Mouse (Mus musculus) activated CD4-positive, CD25-positive, alpha-beta regulatory T cell, adult 4 months (primary cell): ENCODE results near the gene Ptprq. TPM values are rescaled to one million over a fixed set of nuclear protein-coding genes. Genes with fewer than 3 reads are reported as not detected.

Source experiments
- ATAC-seq: one replicate; pipeline ENCODE4 v1.8.0; 2017
- polyA plus RNA-seq, 2 experiments: library from polyadenylated mRNA; unstranded; fragments of 100-300 nt; shearing (Covaris generic); gene quantifications; one replicate each; pipeline ENCODE4 v1.2.1; 2017

The Ptprq gene
- polyA plus RNA-seq, 2 experiments from 2014 or later = not detected

DNA sequence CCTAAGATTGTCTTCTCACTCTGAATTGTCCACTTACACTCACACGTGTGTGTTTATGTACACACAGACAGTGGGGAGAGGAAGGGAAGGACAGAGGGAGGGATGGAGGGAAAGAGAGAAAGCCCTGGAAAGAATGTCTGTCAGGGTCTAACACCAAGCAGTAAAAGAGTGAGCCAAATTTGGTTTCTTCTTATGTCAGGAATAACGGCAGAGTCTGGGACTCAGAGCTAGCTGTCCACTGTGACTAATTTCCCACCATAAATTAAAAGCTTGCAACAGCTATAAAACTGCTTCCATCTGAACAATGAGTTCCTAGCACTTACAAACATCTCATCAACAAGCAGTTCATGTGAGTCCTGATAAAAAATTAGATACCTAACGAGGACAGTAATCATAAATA lies 91.7 kb downstream of the Ptprq start:
- ATAC-seq = no peak

DNA sequence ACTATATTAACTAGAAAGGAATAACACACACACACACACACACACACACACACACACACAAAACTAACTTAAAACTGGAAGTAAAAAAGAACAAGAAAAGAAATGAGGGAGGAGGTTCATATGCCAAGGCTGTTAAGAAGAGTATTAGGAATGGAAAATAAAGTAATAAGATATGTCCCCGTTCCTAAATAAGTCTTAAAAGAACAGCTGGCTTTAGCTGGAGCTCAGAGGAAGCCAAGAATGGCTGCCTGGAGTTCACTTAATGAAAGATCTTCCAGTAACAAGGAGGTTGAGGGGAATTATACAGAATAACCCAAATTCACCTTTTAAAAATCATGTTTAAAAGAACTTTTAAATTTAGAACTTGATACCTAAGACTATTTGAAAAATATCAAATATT lies 93.2 kb downstream of the Ptprq start:
- ATAC-seq = no peak

DNA sequence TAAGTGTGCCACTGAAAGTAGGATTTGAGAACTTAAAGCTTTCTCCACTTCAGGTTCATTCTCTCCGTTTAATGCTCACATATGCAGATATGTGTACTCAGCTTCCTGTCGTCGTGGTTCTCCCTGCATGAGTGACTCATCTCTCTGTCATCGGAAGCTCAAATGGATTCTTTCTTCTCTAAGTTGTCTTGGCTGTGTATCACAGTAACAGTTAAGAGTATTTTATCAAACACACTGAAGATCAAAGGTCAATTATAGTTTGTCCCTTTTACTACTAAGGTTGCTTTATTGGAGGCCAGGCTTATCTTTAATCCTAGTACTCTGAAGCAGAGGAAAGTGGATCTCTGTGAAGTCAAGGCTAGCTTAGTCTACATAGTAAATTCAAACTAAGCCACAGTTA lies 95.6 kb downstream of the Ptprq start:
- ATAC-seq = no peak

GRCm38 (mm10) chr10:107615460-107615859 lies 104.4 kb downstream of the Ptprq start:
- ATAC-seq = no peak

DNA sequence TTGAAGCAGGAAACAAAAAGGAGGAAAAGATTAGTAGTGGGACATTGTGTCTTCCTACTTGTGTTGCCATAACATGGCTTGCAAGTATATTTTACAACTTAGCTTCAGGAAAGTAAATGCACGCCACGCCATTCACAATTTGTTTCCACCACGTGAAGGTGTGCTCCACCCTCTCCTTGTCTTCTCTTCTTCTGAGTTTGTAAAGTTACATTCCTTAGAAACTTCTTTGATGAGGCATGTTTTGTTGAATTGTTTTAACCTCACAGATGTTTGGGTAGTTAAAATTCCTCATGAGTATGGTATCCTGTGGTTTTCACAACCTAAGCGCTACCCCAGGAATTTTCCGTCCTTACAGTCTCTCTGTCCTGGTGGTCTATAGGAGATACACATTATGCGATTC lies 118.5 kb downstream of the Ptprq start:
- ATAC-seq = no peak

DNA sequence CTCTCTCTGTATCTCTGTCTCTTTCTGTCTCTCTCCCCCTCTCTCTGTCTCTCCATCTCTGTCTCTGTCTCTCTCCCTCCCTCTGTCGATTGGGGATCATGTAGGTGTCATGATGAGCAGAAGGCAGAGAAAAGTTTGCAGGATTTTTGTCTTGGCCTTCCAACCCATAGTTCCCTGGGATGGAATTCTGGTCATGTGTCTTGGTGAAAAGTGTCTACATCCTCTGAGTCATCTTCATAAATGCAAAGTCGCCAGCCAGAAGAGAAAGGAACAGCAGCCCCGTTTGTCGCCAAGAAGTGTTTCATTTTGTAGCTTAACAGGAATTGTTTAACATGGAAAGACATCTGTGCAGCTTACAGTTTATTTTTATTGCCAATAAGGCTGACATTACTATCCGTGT lies 136.5 kb downstream of the Ptprq start:
- ATAC-seq = no peak

- ATAC-seq = no peak
These were observed 150.8 kb downstream of the Ptprq start for GRCm38 (mm10) chr10:107569044-107569443.

GRCm38 (mm10) chr10:107568261-107568660 lies 151.6 kb downstream of the Ptprq start:
- ATAC-seq = no peak

GRCm38 (mm10) chr10:107562875-107563274 lies 157.0 kb downstream of the Ptprq start:
- no peak for ATAC-seq

GRCm38 (mm10) chr10:107560881-107561280 lies 159.0 kb downstream of the Ptprq start:
- no peak for ATAC-seq

DNA sequence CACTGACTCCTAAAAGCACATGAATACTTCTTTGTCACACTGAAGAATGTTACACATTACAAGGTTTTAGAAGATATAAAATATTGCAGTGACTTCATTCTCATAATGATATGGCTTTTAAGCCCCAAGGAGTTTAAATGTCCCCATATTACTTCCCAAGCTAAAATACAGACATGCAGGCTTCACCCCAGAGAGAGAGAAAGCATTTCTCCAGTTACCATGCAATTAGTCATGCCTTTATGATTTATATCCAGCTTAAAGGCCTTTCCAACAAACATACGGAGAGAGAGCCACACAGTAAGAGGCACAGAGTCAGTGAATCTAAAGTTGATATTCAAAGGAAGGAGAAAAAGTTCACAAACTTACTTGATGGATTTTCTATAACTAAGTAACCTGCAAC lies 176.8 kb downstream of the Ptprq start:
- no peak for ATAC-seq

GRCm38 (mm10) chr10:107528758-107529157 lies 191.1 kb downstream of the Ptprq start:
- no peak for ATAC-seq

DNA sequence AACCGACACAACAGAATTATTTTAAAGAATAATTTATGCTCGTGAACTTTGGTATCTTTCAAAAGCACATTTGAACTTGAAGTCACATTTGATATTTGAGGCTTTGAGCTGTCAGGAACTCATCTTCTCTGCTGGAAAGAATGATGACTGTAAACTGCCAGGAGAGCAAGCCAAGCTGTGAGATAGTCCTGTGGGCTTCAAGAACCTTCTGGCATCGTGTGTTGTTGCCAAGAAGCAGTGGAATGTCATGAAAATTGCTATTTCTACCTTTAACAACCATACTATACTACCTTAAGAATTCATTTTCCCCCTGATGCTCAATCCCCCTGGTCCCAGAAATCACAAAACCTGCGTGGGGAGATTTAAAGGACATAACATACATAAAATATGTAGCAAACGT lies 200.6 kb downstream of the Ptprq start:
- ATAC-seq = no peak

DNA sequence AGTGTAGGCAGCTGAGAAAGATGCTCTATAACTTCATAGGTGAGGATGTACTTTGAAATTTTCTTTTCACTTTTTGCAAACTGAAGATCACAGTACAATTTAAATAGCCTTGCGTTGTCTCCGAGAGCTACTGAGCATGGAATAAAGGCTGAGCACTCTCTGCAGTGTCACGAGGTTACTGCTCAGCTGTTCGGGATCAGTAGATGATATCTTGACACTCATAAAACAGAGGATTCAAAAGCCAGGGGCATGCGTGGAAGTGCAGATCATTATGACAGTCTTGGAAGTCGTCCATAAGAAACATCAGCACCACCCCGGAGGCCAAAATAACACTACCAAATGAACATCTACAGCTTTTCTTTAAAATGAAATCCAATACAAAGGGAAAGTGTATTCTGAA lies 203.2 kb downstream of the Ptprq start:
- no peak for ATAC-seq

GRCm38 (mm10) chr10:107514735-107515134 lies 205.1 kb downstream of the Ptprq start:
- ATAC-seq = no peak

GRCm38 (mm10) chr10:107506397-107506796 lies 213.5 kb downstream of the Ptprq start:
- ATAC-seq = no peak

- no peak for ATAC-seq
These were observed 216.4 kb downstream of the Ptprq start for GRCm38 (mm10) chr10:107503430-107503829.

- ATAC-seq = no peak
These were observed 217.7 kb downstream of the Ptprq start for GRCm38 (mm10) chr10:107502193-107502592.

DNA sequence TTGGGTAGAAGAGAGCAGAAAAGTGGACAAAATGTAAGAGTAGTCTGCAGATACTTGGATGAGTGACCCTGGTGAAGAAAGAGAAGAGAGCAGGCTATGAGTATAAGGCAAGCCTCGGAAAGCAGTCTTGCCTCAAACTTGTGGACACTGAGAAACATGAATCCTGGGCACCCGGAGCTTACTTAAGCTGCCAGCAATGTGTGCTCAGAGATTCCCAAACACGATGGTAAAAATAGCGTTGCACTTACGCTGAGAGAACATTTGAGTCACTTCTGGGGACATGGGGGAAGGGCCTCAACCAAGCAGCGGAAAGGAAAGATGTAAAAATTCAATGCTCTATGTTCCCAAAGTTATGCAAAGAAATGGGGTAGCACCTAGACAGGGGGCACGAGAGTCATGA lies 220.2 kb downstream of the Ptprq start:
- ATAC-seq = no peak

DNA sequence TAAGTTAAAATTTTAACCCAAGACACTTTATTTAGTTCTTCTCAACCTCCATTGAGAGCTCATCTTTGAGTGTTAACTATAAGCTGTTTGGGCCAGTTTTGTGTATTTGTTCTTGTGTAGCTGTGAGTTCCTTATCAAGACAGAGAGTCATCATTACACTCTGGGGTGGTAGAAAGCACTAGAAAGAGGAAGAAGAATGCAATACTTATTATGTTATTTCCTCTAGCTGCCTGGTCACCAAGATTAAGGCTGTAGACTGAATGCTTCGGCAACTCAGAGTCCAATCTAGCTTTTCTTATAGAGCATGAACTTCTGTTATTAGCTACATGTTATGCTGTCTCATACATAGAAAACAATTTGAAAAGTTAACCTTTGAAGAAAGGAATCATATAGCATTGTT lies 223.4 kb downstream of the Ptprq start:
- ATAC-seq = no peak

GRCm38 (mm10) chr10:107494568-107494967 lies 225.3 kb downstream of the Ptprq start, which contains the start of gene Myf6:
Gene Myf6, minus strand, starts transcription at chr10:107494737.
- no peak for ATAC-seq

GRCm38 (mm10) chr10:107493580-107494474 lies 226.0 kb downstream of the Ptprq start:
- no peak for ATAC-seq

DNA sequence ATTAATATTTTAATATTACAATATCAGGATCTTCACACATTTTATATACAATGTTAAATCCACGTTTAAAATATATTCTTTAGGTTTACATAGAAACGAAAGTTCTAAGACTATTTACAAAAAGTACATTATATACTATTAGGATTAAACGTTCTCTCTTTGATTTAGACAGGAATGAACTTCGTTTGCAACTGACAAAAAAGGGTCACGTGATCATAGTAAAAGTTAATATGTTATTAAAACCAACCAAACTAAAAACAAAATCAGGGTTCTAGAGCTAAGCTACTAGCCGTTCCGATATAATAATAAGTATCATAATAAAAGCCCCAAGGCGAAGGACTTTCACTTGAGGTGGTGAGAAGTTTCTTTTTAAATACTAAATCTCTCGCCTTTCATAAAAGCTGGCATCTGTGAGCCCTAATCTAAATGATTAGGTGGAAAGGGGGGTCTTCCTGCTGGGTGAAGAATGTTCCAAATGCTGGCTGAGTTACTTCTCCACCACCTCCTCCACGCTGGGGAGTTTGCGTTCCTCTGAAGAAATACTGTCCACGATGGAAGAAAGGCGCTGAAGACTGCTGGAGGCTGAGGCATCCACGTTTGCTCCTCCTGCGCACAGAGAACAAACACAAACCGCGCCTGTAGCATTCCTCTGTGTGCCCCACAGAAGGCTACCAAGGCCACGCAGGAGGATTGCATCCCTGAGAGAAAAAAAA lies 226.8 kb downstream of the Ptprq start:
- no peak for ATAC-seq
